Mouse (Mus musculus): ENCODE measurements around the gene Taf4. TPM values are rescaled to one million over a fixed set of nuclear protein-coding genes. Genes with fewer than 3 reads are reported as not detected.
A peak's percentile ranks its signal among the peaks of the same experiment; 100 is the strongest.

Gene Taf4
- 10 to 100 TPM; 19.5 to 20.9 TPM for total RNA-seq (2021)

DNA sequence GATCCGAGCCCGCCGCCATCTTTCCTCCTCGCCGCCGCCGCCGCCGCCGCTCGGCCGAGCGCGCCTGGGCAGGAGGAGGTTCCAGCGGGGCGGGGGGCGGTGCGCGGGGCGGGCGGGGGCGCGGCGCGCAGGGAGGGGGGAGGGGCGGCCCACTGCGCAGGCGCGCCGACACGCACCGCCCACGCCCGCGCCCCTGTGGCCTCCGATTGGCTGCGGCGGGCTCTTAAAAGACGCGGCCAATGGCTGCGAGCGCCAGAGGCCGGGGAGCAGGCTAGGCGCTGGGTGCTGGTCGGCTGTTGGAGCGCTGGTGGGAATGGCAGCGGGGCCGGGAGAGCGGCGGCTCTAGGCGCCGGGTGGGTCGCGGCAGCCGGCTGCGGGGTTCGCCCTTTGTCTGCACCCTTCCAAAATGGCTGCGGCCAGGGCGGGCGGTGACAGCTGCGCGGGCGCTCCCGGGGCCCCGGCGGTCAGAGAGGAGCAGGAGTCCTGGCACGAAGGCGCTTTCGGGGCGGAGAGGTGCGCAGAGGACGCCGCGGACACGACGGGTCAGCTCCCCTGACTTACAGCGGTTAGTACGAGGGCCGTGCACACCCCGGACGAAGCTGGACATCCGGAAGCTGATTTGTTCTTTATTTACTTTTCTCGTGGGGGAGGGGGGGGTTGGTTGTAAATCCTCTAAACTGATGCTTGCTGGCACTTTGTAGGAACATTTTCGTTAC is at the start of gene Taf4:
Taf4 (minus strand) TSS at position 19 of the 716 bp plus-strand sequence.
- intact Hi-C loops (cut with DNase I) = loop anchor here (2.0 to 5.0 kb wide), 2 partner anchors 48 to 59 kb away; partner anchors contain the start of gene Lsm14b
- DNase-seq (ENCODE audit: extremely low spot score in 1 of 2, low spot score in 2 of 2) = peak; percentile 84 to 92

DNA sequence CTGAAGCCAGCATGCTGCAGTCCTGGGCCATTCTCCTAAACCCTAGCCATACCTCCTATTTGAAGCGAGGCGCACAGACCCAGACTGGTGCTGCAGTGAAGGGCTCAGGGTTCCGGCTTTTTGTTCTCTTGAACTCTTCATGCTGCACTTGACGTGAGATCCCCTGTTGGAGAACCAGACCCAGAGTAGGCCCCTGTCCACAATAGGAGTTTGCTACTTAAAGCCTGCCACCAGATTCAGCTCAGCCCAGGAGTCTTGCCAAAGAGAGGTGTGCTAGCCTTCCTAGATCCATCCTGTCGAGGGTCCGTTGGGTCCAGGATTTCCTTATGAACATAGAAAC is 49.4 kb upstream of the Taf4 start:
- intact Hi-C loops (cut with DNase I) = loop anchor here (2.0 to 5.0 kb wide), 2 partner anchors 49 to 109 kb away; partner anchors contain the start of gene Taf4

GRCm38 (mm10) chr2:180025135-180025860 is 48.9 kb upstream of the Taf4 start:
- peak in 1 of 2 experiments; percentile 81 for DNase-seq (ENCODE audit: extremely low spot score in 1 of 2, low spot score in 2 of 2)
- intact Hi-C loops (cut with DNase I) = loop anchor here (2.0 to 5.0 kb wide), 2 partner anchors 48 to 108 kb away; partner anchors contain the start of gene Taf4

More for the DNA sequence above, 49.4 kb upstream of the Taf4 start:
- DNase-seq (ENCODE audit: extremely low spot score in 1 of 2, low spot score in 2 of 2) = no peak

GRCm38 (mm10) chr2:180024401-180025098 is 48.1 kb upstream of the Taf4 start, which contains the start of gene Lsm14b:
Lsm14b (plus strand) TSS chr2:180024987.
- peak; percentile 97 to 98 for DNase-seq (ENCODE audit: extremely low spot score in 1 of 2, low spot score in 2 of 2)
- intact Hi-C loops (cut with DNase I) = loop anchor here (2.0 to 5.0 kb wide), 2 partner anchors 48 to 107 kb away; partner anchors contain the start of gene Taf4

DNA sequence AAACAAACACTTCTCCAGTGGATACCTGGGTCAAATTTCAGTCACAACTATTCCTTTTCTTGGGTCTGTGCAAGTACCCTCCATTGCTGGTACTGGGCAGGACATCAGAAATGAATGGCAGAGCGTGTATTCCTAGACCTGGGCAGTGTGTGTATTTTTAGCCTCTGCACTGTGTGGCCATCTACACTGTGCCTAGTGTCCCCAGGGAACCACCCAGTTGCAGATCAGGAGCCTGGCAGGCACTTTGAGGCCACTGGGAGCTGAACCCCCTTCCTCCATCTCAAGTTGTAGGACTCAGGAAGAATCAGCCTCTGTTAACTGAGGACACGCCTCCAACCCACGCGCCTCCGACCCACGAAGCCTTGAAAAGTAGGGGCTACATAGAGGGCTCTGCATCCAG is 46.3 kb upstream of the Taf4 start:
- no peak for DNase-seq (ENCODE audit: extremely low spot score in 1 of 2, low spot score in 2 of 2)
- intact Hi-C loops (cut with DNase I) = no loop called here

DNA sequence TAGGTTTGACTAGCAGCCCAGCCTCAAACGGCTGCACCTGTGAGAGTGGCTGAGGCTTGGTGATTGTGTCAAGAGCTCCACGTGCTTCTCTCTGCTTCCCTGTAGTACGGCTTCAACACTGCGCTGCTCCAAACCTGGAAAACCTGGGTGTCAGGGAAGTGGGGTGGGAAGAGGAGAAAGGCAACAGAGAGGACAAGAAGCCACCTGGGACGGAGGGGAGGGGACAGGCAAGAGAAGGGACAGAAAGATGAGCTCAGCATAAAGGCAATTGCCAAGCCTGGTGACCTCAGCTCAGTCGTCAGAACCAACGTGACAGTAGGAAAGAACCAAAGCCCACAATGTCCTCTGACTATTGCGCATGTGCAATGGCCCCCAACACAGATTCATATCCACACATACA is 44.5 kb upstream of the Taf4 start:
- intact Hi-C loops (cut with DNase I) = no loop called here
- DNase-seq (ENCODE audit: extremely low spot score in 1 of 2, low spot score in 2 of 2) = no peak

DNA sequence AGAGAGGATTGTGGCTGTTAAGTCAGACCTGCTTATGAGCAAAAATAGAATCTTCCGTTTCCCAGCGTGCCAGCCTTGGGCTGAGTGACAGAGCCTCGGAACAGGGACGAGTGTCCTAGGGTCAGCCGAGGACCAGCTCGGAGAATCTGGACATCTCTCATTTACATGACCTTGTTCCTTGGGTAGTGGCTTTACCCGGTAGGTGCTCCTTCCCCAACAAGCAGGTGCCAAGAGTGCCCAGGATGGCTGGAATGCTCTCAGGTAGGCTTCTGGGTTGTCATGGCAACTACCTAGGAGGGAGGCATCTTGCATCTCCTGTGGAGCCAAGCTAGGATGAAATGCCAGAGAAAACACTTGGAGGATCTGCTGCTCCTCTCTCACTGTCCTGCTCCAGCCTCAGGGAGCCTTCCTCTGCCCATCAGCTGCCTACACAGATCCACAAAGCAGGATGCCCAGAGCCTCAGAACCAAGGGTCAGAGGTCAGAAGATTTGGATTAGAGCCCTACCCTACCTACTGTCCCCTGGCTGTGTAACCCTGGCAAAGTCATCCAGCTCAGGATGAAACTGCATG is 43.7 kb upstream of the Taf4 start:
- DNase-seq (ENCODE audit: extremely low spot score in 1 of 2, low spot score in 2 of 2) = no peak
- intact Hi-C loops (cut with DNase I) = no loop called here

DNA sequence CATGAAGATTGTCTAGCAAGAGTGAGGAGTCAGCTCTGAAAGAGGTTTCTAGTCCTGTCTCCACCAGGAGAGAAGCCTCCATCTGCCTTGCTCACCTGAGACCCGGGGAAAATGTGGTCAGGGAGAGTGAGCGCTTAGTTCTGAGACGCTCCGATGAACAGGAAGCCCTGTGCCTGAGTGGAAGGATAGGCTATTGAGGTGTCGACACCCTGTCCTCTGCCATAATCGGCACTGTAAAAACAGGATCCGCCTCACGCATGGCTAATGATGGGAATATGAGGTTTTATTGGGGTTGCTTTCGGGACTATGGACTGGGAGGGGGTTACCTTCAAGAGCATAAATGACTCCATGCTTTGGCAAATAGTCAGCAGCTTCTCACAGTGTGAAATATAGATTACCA is 42.1 kb upstream of the Taf4 start:
- no peak for DNase-seq (ENCODE audit: extremely low spot score in 1 of 2, low spot score in 2 of 2)
- intact Hi-C loops (cut with DNase I) = no loop called here

- DNase-seq (ENCODE audit: extremely low spot score in 1 of 2, low spot score in 2 of 2) = no peak
- intact Hi-C loops (cut with DNase I) = no loop called here
These were observed 41.2 kb upstream of the Taf4 start for GRCm38 (mm10) chr2:180017632-180018031.

DNA sequence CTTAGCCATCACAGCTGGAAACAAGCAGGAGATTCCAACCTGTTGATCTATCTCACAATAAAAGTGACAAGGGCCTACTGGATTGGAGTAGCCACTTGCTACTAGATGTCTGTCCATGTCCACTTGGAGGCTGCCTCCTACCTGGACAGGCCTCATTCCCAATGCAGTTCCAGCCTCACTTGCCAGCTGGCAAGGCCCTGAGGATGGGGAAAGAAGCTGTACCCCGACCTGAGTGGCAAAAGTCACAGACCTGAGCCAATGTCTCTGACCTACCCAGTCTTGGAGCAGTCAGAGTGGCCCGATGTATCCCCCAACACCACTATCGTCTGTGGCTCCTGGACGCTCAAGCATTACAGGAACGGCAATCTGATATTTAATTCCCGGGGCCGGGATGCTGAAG is 37.2 kb upstream of the Taf4 start:
- no peak for DNase-seq (ENCODE audit: extremely low spot score in 1 of 2, low spot score in 2 of 2)
- intact Hi-C loops (cut with DNase I) = no loop called here

- DNase-seq (ENCODE audit: extremely low spot score in 1 of 2, low spot score in 2 of 2) = no peak
- intact Hi-C loops (cut with DNase I) = no loop called here
These were observed 34.9 kb upstream of the Taf4 start for GRCm38 (mm10) chr2:180011370-180011769.

GRCm38 (mm10) chr2:180010686-180011085 is 34.2 kb upstream of the Taf4 start:
- intact Hi-C loops (cut with DNase I) = no loop called here
- no peak for DNase-seq (ENCODE audit: extremely low spot score in 1 of 2, low spot score in 2 of 2)

DNA sequence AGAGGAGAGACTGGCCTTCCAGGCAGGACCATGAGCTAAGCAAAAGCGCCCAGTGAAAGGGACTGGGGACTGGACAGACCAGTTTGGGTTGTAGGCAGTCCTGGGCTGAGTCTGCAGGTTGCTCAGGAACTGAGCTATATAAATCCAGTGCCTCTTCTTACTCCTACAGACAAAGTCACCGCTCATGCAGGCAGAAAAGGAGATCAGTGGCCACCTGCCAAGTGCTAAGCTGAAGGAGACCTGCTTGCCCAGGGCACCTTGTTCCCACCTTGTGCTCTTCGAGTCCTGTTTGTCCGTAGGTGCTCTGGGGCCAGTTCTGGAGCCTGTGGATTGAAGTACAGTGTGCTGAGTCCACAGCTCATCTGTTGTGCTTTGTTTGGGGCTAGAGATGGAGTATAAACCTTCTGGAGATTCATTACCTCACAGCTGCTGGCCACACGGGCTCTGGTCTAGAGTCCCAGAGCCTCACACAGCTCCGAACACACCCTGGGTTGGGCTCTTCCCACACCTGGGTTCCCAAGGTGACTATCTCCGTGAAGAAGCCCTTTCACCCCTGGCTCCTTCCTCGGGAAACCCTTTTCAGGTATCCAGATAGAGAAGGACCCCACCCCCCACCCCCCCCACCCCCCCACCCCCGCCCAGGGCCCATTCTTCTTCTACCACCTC is 30.0 kb upstream of the Taf4 start:
- intact Hi-C loops (cut with DNase I) = no loop called here
- DNase-seq (ENCODE audit: extremely low spot score in 1 of 2, low spot score in 2 of 2) = no peak

- intact Hi-C loops (cut with DNase I) = no loop called here
These were observed 29.4 kb upstream of the Taf4 start for GRCm38 (mm10) chr2:180005656-180006351.

DNA sequence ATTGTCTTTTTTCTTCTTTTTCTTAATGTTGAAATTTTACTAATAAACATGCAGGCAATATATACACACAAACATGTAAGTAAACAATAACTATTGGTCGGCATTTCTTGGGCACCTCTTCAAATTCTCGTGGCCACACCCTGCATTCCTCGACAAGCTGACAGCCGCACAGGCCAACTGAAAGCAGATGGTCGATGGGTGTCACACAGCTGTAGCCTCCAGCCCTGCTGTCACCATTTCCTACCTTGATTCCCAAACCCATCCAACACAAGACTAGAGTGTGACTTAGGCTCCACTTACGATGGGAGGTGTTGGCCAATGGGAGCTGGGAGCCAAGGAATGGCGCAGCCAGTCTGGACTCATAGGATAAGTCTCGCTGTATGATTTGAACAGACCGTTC is 25.2 kb upstream of the Taf4 start:
- DNase-seq (ENCODE audit: extremely low spot score in 1 of 2, low spot score in 2 of 2) = no peak
- intact Hi-C loops (cut with DNase I) = no loop called here

More at GRCm38 (mm10) chr2:180005656-180006351, 29.4 kb upstream of the Taf4 start:
- no peak for DNase-seq (ENCODE audit: extremely low spot score in 1 of 2, low spot score in 2 of 2)

- intact Hi-C loops (cut with DNase I) = no loop called here
- DNase-seq (ENCODE audit: extremely low spot score in 1 of 2, low spot score in 2 of 2) = no peak
These were observed 22.0 kb upstream of the Taf4 start for GRCm38 (mm10) chr2:179998431-179998830.

GRCm38 (mm10) chr2:179993071-179993470 is 16.6 kb upstream of the Taf4 start:
- intact Hi-C loops (cut with DNase I) = no loop called here
- no peak for DNase-seq (ENCODE audit: extremely low spot score in 1 of 2, low spot score in 2 of 2)

- DNase-seq (ENCODE audit: extremely low spot score in 1 of 2, low spot score in 2 of 2) = no peak
- intact Hi-C loops (cut with DNase I) = no loop called here
These were observed 12.7 kb upstream of the Taf4 start for GRCm38 (mm10) chr2:179989098-179989497.
